Mouse (Mus musculus) heart, postnatal 36 days (tissue): ENCODE data around the gene Tenm3. TPM values are rescaled to one million over a fixed set of nuclear protein-coding genes. Genes with fewer than 3 reads are reported as not detected.
A peak's percentile ranks its signal among the peaks of the same experiment; 100 is the strongest.

Source experiments
- DNase-seq, 2 experiments: peaks; one replicate each; pipeline ENCODE4 v3.0.0; 2021 to 2022
- intact Hi-C: fragments of 180-260 bp; cut with DNase I; formaldehyde crosslinking; loops from one replicate; pipeline ENCODE4 v1.15.1; 2025
- total RNA-seq, 2 experiments: library from RNA; stranded (reverse); gene quantifications; 2 replicates each; pipeline ENCODE4 v1.2.3; 2021

Gene Tenm3
- total RNA-seq, 2 experiments from 2014 or later = 2.6 to 3.7 TPM

- intact Hi-C loops = no loop called here
- no peak for DNase-seq
Observed at GRCm38 (mm10) chr8:48489417-48489816, 354.3 kb downstream of the Tenm3 start.

GRCm38 (mm10) chr8:48488809-48489208, 354.9 kb downstream of the Tenm3 start:
- intact Hi-C loops = no loop called here
- DNase-seq = no peak

- intact Hi-C loops = no loop called here
- DNase-seq = no peak
Observed at GRCm38 (mm10) chr8:48484143-48484542, 359.6 kb downstream of the Tenm3 start.

- intact Hi-C loops = no loop called here
- peak; percentile 7 to 12 for DNase-seq
Observed at GRCm38 (mm10) chr8:48481709-48482671, 361.8 kb downstream of the Tenm3 start.

GRCm38 (mm10) chr8:48477371-48477935, 366.3 kb downstream of the Tenm3 start:
- DNase-seq = no peak
- intact Hi-C loops = no loop called here

GRCm38 (mm10) chr8:48476896-48477295, 366.9 kb downstream of the Tenm3 start:
- intact Hi-C loops = no loop called here
- no peak for DNase-seq

GRCm38 (mm10) chr8:48467633-48468032, 376.1 kb downstream of the Tenm3 start:
- intact Hi-C loops = no loop called here
- DNase-seq = no peak

GRCm38 (mm10) chr8:48458373-48458772, 385.4 kb downstream of the Tenm3 start:
- no peak for DNase-seq
- intact Hi-C loops = no loop called here

GRCm38 (mm10) chr8:48456328-48457124, 387.2 kb downstream of the Tenm3 start:
- intact Hi-C loops = no loop called here
- no peak for DNase-seq

- DNase-seq = no peak
Observed at GRCm38 (mm10) chr8:48451247-48451635, 392.5 kb downstream of the Tenm3 start.

GRCm38 (mm10) chr8:48450397-48451246, 393.1 kb downstream of the Tenm3 start:
- intact Hi-C loops = no loop called here
- peak in 1 of 2 experiments; percentile 26 for DNase-seq

More at GRCm38 (mm10) chr8:48451247-48451635, 392.5 kb downstream of the Tenm3 start:
- intact Hi-C loops = no loop called here

- DNase-seq = no peak
- intact Hi-C loops = no loop called here
Observed at GRCm38 (mm10) chr8:48449625-48450024, 394.1 kb downstream of the Tenm3 start.

GRCm38 (mm10) chr8:48445690-48446089, 398.1 kb downstream of the Tenm3 start:
- no peak for DNase-seq
- intact Hi-C loops = no loop called here

GRCm38 (mm10) chr8:48439491-48439890, 404.3 kb downstream of the Tenm3 start:
- no peak for DNase-seq
- intact Hi-C loops = no loop called here

- intact Hi-C loops = no loop called here
Observed at GRCm38 (mm10) chr8:48437523-48438207, 406.1 kb downstream of the Tenm3 start.

GRCm38 (mm10) chr8:48425101-48425500, 418.6 kb downstream of the Tenm3 start:
- no peak for DNase-seq
- intact Hi-C loops = no loop called here

More at GRCm38 (mm10) chr8:48437523-48438207, 406.1 kb downstream of the Tenm3 start:
- no peak for DNase-seq

GRCm38 (mm10) chr8:48417714-48418113, 426.0 kb downstream of the Tenm3 start:
- intact Hi-C loops = no loop called here
- no peak for DNase-seq

GRCm38 (mm10) chr8:48410916-48411315, 432.8 kb downstream of the Tenm3 start:
- intact Hi-C loops = no loop called here
- DNase-seq = no peak

- DNase-seq = no peak
- intact Hi-C loops = no loop called here
Observed at GRCm38 (mm10) chr8:48400572-48400972, 443.2 kb downstream of the Tenm3 start.
